Mouse (Mus musculus) hindbrain, embryonic 16.5 days (tissue): ENCODE measurements at regions not wholly inside any gene's neighbourhood (a gene's known extent, or its start where the extent isn't known, plus 50 kb on each side); places are given as distances from the start of the nearest gene placed in this dataset.

ENCODE experiments used
- ATAC-seq: fragments of 200-750 bp; cut with Nextera tagmentation; 2 replicates; pipeline ENCODE4 v1.8.0; 2017; ENCODE audit warnings: moderate TSS enrichment, moderate library complexity
- H3K27ac ChIP-seq: fragments of 300-500 bp; sonication (generic); 2 replicates; pipeline ENCODE4 v1.5.1; 2014; ENCODE audit warnings: low read depth, mild to moderate bottlenecking, control low read depth, low read length, moderate library complexity
- H3K27me3 ChIP-seq: fragments of 300-500 bp; sonication (generic); replicated peaks from 2 replicates; pipeline ENCODE4 v1.6.1; 2014; ENCODE audit warnings: low read length; ENCODE audit not compliant: control insufficient read depth, insufficient read depth
- H3K36me3 ChIP-seq: fragments of 300-500 bp; sonication (generic); 2 replicates; pipeline ENCODE4 v1.6.1; 2014; ENCODE audit warnings: mild to moderate bottlenecking, low read length, moderate library complexity, mixed read lengths; ENCODE audit not compliant: control insufficient read depth, insufficient read depth
- H3K4me1 ChIP-seq: fragments of 300-500 bp; sonication (generic); 2 replicates; pipeline ENCODE4 v1.6.1; 2014; ENCODE audit warnings: low read depth, low read length; ENCODE audit not compliant: control insufficient read depth, insufficient read depth
- H3K4me2 ChIP-seq: fragments of 300-500 bp; sonication (generic); 2 replicates; pipeline ENCODE4 v1.6.1; 2014; ENCODE audit warnings: mild to moderate bottlenecking, low read length, control low read depth, moderate library complexity
- H3K4me3 ChIP-seq: fragments of 300-500 bp; sonication (generic); 2 replicates; pipeline ENCODE4 v1.5.1; 2014; ENCODE audit warnings: mild to moderate bottlenecking, low read length, control low read depth, moderate library complexity
- H3K9ac ChIP-seq: fragments of 300-500 bp; sonication (generic); 2 replicates; pipeline ENCODE4 v1.6.1; 2014; ENCODE audit warnings: low read depth, mild to moderate bottlenecking, control low read depth, low read length, moderate library complexity
- H3K9me3 ChIP-seq: fragments of 300-500 bp; sonication (generic); 2 replicates; pipeline ENCODE4 v1.6.1; 2014; ENCODE audit warnings: mild to moderate bottlenecking, low read length, moderate library complexity; ENCODE audit not compliant: control insufficient read depth
- WGBS: fragments of 180-500 bp; shearing (Covaris S2); extraction: QIAGEN DNeasy Blood & Tissue Kit; methylation state at CpG from one replicate; pipeline ENCODE4 v1.1.7; 2014; 5-methylcytosine and 5-hydroxymethylcytosine counted together

- Histone ChIP-seq H3K4me3 (no peak overlapping the region), H3K4me2 (peak overlapping the region; percentile 27), H3K27ac (no peak overlapping the region), H3K9me3 (no peaks in the 10 kb centered on the region), H3K36me3 (no peaks in the 10 kb centered on the region), H3K9ac (no peak overlapping the region), H3K4me1 (peaks cover 4% of the 10 kb centered on the region), H3K27me3 (no peaks in the 10 kb centered on the region)
- no peak for ATAC-seq
- 34% methylated on average over 7 of the region's 7 CpGs for WGBS
Measured at GRCm38 (mm10) chr13:79277313-79277712, 1077.8 kb upstream of the Nr2f1 start.

DNA sequence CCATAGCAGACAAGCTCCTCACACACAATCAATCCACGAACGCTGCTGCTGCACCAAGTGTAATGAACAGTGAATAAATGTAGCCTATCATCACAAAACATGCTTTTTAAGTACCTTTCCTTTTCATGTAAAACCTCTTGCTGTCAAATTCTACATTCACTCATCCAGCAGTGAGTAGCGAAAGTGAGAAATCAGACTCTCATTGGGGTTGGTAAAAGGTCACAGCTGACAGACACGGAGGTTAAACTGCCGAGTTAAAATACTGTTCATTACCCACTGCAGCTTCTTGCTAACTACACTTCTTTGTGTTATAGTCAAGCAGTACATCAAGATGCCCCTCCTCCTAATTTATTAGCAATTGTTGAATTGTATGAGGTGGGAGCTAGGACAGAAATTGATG lies 1055.8 kb upstream of the Nr2f1 start:
- no peaks in the 10 kb centered on the region for H3K27me3 ChIP-seq
- no peak overlapping the region for H3K27ac ChIP-seq
- H3K36me3 ChIP-seq: no peaks in the 10 kb centered on the region
- no peak overlapping the region for H3K4me3 ChIP-seq
- H3K4me1 ChIP-seq: no peaks in the 10 kb centered on the region; the same call in 1 of the 2 replicates
- 48% methylated on average over 5 of the region's 5 CpGs for WGBS
- H3K4me2 ChIP-seq: no peak overlapping the region
- H3K9me3 ChIP-seq: no peaks in the 10 kb centered on the region
- H3K9ac ChIP-seq: no peak overlapping the region
- no peak for ATAC-seq

DNA sequence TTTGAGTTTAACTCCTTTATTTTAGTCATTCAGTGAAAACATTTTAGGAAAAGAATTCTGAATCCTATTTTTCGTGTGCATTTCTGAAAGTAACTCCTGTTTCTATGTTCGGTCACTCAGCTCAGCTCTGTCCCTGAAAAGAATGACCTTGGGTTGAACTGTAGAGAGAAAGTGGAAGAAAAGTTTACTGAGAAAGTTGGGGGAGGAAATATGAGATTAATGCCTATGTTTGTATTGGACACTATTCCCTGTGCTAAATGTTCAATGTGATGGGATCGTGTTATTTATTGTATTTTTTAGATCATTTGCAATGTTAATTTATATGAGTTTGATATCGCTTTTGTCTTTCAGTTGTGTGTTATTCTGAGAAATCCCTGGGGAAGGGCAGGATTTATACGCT lies 1052.8 kb upstream of the Nr2f1 start:
- Histone ChIP-seq H3K36me3 (no peaks in the 10 kb centered on the region), H3K27me3 (no peaks in the 10 kb centered on the region), H3K4me1 (no peaks in the 10 kb centered on the region; the same call in 1 of the 2 replicates), H3K9me3 (no peaks in the 10 kb centered on the region), H3K4me2 (no peak overlapping the region), H3K4me3 (no peak overlapping the region), H3K27ac (no peak overlapping the region), H3K9ac (no peak overlapping the region)
- 50% methylated on average over 5 of the region's 5 CpGs for WGBS
- ATAC-seq: no peak

GRCm38 (mm10) chr13:79251269-79251668 lies 1051.7 kb upstream of the Nr2f1 start:
- Histone ChIP-seq H3K9me3 (no peaks in the 10 kb centered on the region), H3K36me3 (no peaks in the 10 kb centered on the region), H3K4me2 (no peak overlapping the region), H3K4me3 (no peak overlapping the region), H3K9ac (no peak overlapping the region), H3K27me3 (no peaks in the 10 kb centered on the region), H3K27ac (no peak overlapping the region), H3K4me1 (no peaks in the 10 kb centered on the region; the same call in 1 of the 2 replicates)
- WGBS: 79% methylated on average over 1 of the region's 1 CpGs
- ATAC-seq: no peak
